Mouse (Mus musculus): Measurements from ENCODE around the gene Rgs8. TPM values are rescaled to one million over a fixed set of nuclear protein-coding genes. Genes with fewer than 3 reads are reported as not detected.

Gene Rgs8
- total RNA-seq (2015; ENCODE audit: low replicate concordance) (not detected in 2 replicates), total RNA-seq (2017; ENCODE audit: low replicate concordance) (not detected in 2 replicates)

GRCm38 (mm10) chr1:153652938-153653623 is at the start of gene Rgs8:
Rgs8 (plus strand) TSS chr1:153653025.
- ATAC-seq (replicated peaks; ENCODE audit: low FRiP score, poor library complexity, severe bottlenecking), result no peak

GRCm38 (mm10) chr1:153617340-153617830 is 35.4 kb upstream of the Rgs8 start:
- no peak for ATAC-seq (replicated peaks; ENCODE audit: low FRiP score, poor library complexity, severe bottlenecking)

- no peak for ATAC-seq (replicated peaks; ENCODE audit: low FRiP score, poor library complexity, severe bottlenecking)
Observed at GRCm38 (mm10) chr1:153623036-153623435, 29.8 kb upstream of the Rgs8 start.

GRCm38 (mm10) chr1:153632686-153633085 is 20.1 kb upstream of the Rgs8 start:
- no peak for ATAC-seq (replicated peaks; ENCODE audit: low FRiP score, poor library complexity, severe bottlenecking)

DNA sequence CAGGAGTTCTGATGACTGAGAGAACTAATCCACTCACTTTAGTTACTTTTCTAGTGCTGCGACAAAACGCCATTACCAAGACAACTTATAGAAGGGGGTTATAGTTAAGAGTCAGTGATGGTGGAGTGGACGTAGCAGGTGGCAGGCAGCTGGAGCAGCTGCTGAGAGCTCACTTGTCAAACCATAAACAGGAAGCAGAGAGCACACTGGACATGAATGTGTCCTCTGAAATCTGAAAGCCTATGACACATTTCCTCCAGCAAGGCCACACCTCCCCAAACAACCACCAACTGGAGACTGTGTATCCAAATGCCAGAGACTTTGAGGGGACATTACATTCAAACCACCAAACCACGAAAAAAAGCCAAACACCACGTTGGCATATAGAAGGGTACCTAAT is 17.8 kb upstream of the Rgs8 start:
- no peak for ATAC-seq (replicated peaks; ENCODE audit: low FRiP score, poor library complexity, severe bottlenecking)

- ATAC-seq (replicated peaks; ENCODE audit: low FRiP score, poor library complexity, severe bottlenecking), result no peak
Observed at GRCm38 (mm10) chr1:153635521-153635920, 17.3 kb upstream of the Rgs8 start.

DNA sequence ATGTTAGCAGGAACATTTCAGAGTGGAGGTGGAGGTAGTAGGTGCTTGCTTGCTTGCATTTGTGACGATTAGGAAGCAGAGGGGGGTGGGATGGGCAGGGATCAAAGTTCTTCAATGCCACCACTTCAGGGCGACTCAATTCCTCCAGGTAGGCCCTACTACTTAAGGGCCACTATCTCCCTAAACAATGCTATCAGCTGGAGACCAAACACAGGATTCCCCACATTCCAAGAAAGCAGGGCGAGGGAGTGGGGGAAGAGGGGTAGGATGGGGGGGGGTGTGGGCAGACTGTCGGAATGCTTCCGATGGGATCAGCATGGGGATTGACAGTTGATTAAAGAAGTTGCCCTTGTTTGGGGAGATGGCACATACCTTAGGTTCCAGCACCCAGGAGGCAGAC is 16.0 kb upstream of the Rgs8 start:
- ATAC-seq (replicated peaks; ENCODE audit: low FRiP score, poor library complexity, severe bottlenecking), result no peak

DNA sequence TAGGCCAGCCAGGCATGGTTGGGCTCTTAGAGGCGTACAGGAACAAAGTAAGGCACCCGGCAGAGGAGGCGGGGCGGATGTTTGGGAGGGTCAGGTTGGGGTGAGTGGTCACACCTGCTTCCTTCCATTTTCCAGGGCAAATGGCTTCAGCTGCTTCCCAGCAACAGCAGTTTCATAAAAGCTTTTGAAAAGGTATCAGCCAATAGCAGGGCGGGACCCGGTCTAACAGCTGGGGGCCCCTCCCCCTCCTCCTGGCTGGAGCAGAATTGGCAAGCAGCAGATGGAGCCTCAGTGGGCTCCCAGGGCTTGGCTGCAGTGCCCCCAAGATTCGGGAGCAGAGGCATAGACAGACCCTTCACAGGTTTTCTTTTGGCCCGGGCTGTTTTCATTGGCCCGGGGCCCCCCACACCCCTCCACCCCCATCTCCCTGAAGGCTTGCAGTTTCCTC is 11.3 kb upstream of the Rgs8 start:
- ATAC-seq (replicated peaks; ENCODE audit: low FRiP score, poor library complexity, severe bottlenecking), result no peak

GRCm38 (mm10) chr1:153641940-153642501 is 10.8 kb upstream of the Rgs8 start:
- ATAC-seq (replicated peaks; ENCODE audit: low FRiP score, poor library complexity, severe bottlenecking), result no peak

- ATAC-seq (replicated peaks; ENCODE audit: low FRiP score, poor library complexity, severe bottlenecking), result no peak
Observed at GRCm38 (mm10) chr1:153653674-153654073, 849 bp downstream of the Rgs8 start.

DNA sequence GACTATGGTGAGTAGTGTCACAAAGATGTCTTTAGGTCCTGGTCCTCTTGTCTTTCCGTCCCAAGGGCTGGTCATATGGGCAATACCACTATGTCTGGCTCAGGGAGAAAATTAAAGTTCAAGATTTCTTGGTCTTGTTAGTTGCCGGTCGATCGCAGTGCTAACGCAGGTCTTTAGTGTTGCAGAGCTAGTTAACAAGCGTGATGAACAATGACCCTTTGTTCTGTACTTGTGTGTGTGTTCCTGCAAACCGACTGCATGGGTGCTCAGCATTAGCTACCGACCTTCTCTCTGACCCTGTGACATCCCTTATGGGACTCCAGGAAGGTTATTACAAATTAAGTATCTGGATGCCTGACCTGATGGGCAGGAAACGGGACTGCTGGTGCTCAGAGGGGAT is 6.8 kb downstream of the Rgs8 start:
- ATAC-seq (replicated peaks; ENCODE audit: low FRiP score, poor library complexity, severe bottlenecking), result no peak

GRCm38 (mm10) chr1:153660982-153661688 is 8.3 kb downstream of the Rgs8 start:
- no peak for ATAC-seq (replicated peaks; ENCODE audit: low FRiP score, poor library complexity, severe bottlenecking)

- ATAC-seq (replicated peaks; ENCODE audit: low FRiP score, poor library complexity, severe bottlenecking), result no peak
Observed at GRCm38 (mm10) chr1:153661689-153662002, 8.8 kb downstream of the Rgs8 start.

- no peak for ATAC-seq (replicated peaks; ENCODE audit: low FRiP score, poor library complexity, severe bottlenecking)
Observed at GRCm38 (mm10) chr1:153662362-153662761, 9.5 kb downstream of the Rgs8 start.

DNA sequence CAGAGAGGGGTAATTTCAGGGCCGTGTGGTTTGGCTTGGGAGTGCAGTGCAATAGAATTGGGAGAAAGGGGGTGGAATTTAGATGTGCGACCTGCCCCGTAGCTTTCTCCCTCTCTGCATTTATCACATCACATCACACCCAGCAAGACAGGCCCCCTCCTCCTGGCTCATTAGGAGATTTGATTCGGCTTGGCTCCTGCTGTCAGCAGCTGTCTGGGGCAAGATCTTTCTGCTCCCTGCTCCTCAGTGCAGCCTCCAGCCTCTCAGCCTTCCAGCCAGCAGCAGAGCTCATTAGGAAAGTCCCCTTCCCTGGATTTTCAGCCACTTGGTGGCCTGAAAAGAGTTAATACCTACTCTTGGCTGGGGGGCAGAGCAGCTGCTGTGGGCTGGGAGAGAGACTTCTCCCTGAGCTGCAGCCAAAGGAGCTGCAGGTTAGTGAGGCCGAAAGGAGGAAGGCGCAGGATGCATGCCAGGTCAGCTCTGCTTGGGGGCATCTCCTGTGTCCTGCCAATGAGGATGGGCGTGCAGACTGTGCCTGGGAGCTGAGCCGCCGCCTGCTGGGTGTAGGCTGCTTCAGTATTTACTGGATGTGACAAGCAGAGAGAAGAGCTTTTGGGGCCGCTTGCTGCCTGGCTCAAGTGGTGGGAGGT is 12.4 kb downstream of the Rgs8 start:
- no peak for ATAC-seq (replicated peaks; ENCODE audit: low FRiP score, poor library complexity, severe bottlenecking)

- no peak for ATAC-seq (replicated peaks; ENCODE audit: low FRiP score, poor library complexity, severe bottlenecking)
Observed at GRCm38 (mm10) chr1:153666236-153666635, 13.4 kb downstream of the Rgs8 start.

- no peak for ATAC-seq (replicated peaks; ENCODE audit: low FRiP score, poor library complexity, severe bottlenecking)
Observed at GRCm38 (mm10) chr1:153667244-153667727, 14.5 kb downstream of the Rgs8 start.

DNA sequence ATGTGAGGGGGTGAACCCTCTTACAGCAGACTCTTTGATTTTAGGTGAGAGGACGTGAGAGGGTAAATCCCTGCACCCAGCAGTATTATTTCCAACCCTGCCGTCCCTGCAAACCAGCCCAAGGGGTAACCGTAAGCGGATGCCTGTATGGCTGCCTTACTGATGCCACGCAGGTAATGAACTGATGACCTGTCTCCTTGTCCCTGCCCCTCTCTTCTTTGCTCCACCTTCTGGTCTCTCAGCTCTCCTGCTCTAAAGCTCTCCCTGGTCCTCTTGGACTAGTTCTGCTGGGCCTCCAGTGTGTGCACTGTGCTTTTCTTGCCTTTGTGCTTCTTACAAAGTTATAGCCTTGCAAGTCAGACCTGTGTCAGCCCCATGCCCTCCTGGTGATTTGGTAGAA is 15.0 kb downstream of the Rgs8 start:
- no peak for ATAC-seq (replicated peaks; ENCODE audit: low FRiP score, poor library complexity, severe bottlenecking)

DNA sequence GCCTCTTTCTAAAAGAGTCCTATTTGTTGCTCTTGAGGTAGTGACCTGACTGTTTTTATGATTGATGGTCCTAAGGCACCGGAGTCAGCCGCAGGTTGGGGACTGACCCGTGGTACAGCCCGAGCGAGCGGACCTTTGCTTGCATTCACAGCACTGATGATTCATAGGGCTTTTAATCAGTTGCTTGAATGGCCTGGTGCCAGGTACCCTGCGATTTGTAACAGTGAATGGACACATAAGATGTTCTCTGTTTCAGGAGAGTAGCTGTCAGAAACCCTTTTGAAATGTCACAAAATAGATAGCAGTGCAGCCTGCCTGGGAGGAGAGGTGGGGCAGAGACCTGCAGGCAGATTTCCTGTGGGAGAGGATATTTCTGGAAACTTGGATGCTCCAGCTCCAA is 16.3 kb downstream of the Rgs8 start:
- no peak for ATAC-seq (replicated peaks; ENCODE audit: low FRiP score, poor library complexity, severe bottlenecking)

DNA sequence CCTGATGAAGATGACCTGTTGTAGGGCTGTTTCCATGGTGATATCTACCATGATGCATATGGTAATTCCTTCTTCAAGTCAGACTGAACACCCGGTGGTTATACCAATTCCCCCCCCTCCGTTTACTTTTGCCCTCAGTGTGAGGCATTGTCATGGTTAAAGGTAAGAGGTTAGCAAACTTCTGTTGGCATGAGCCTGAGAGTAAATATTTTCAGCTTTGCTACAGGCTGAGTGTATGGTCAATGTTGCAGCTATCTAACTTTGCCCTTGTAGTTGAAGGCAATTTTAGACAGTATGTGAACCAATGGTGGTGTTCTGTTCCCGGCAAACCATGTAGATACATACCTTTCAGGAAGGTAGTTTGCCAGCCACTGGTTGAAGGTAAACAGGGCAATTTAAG is 16.9 kb downstream of the Rgs8 start:
- ATAC-seq (replicated peaks; ENCODE audit: low FRiP score, poor library complexity, severe bottlenecking), result no peak

All from erythroblast, adult 5-6 weeks (primary cell).